Mouse (Mus musculus): ENCODE measurements at regions not wholly inside any gene's neighbourhood (a gene's known extent, or its start where the extent isn't known, plus 50 kb on each side); places are given as distances from the start of the nearest gene placed in this dataset.
"Not testable (repeated sequence)": the region's sequence is repeated elsewhere in the genome, so short reads cannot be mapped to it uniquely, and the experiment has no call there.

- no peak for DNase-seq
Observed at GRCm38 (mm10) chr19:35890191-35890590, 167.1 kb downstream of the Htr7 start.

DNA sequence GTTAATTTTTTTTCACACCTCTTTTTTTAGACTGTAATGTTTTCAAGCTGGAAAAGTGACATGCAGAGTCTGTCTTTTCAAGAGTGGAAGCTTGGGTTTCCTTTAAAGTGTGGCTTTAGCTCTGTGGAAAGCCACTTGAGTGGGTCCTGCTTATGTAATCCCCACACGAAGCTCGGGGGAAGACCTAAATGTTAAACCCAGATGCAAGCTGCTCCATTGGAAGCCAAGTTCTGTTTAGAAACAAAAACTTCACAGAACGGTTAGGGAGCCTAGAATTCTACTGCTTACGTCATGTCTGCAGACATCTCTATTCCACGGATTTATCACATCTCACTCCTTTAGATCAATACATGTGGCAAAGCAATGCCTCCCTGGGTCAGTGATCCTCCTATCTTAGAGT lies 171.0 kb downstream of the Htr7 start:
- DNase-seq = no peak

DNA sequence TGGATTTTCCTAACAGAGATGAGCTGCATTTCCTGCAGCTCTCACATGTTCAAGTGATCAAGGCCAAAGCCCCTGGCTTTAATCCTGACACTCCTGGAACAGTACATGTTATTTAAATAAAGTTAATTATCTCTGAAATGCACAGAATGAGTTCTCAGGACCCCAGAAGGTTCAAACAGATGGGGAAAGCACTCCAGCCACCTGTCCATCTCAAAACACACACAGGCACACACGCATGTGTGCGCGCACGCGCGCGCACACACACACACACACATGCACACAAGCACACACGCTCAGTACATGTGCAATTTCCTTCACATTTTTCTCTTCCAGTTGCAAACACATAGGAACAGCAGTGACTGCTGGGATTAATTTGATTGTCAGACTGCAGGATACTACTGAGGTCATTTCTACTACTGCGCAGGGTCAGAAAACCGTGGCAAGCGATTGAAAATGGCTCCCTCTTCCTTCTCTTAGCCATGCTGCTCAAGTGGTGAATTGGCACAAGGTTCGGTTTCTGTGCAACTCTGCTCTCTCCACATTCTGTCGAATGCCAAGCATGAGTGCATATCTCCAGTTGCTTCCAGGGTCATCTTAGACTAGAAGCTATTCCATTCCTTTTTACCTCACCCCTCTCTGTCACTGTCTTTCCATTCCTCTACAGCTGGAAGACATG lies 175.4 kb downstream of the Htr7 start:
- DNase-seq = no peak

DNA sequence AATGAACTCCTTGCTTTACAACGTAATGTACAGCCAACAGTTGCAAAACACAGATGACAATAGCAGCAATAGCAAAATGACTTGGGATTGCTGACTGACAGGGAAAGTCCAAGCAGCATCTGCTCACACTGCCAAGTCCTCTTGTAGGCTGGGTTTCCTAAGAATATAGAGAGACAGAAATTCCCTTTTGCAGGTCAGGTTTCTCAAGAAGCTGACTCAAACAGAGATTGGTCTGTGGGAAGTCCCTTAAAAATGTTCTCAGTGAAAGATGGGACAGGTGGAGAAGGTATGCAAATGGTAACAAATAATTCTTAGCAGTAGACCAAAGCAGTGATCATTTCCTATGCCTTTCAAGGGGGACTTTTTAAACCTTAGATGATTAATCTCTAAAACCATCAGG lies 181.8 kb downstream of the Htr7 start:
- no peak for DNase-seq

GRCm38 (mm10) chr19:35870720-35871119 lies 186.6 kb downstream of the Htr7 start:
- no peak for DNase-seq

GRCm38 (mm10) chr19:35868543-35868942 lies 188.8 kb downstream of the Htr7 start:
- no peak for DNase-seq

DNA sequence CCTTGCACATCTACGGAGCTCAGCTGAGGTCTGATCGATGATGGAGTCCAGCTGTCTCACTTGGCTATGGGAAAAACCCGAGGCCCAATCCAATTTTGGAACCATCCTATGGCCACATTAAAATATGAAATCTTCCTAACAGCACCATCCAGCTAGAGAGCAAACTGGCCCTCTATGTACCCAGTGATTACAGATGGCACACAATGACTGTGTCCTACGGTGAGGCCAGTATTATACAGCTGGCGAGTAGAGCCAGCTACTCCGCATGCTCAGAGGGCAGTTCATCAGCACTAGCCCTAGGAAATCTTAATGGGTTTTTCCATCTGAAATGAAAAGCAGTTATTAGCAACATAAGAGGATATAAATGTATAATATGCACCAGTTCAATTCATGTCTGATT lies 194.3 kb downstream of the Htr7 start:
- no peak for DNase-seq

DNA sequence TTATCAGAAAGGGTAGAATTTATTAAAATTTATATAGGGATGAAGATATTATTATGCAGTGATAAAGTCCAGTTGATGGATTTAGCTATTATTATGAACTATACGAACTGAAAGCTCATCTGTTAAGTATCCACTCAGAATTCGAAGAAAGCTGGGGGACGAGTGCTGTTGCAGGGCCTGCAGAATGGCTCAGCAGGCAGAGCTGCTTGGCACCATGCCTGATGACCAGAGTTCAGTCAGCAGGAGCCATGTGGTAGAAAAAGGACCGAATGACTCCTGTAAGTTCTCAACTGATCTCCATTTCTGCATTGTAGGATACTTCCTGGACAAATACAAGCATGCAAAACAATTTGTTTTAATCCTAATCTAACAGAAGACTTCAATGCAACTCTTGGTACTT lies 195.9 kb downstream of the Htr7 start:
- peak; percentile 2 to 5 for DNase-seq

DNA sequence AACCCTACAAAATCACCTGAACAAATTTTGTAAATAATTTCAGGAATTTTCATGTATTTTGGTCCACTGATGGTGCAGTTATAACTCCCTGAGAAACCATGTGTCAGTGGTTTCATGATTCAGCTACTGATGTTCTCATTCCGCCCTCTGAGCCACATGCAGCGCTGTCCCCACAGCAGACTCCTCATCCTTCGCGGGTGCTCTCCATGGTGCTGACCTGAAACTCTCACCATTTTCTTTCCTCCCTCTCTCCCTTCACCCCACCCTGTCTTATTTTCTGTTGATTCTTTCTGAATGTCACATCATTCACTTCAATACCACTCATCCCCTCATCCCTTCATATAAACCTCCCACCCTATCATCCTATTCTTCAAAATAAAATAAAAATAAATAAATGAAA lies 224.3 kb downstream of the Htr7 start:
- DNase-seq = no peak

- no peak for DNase-seq
Observed at GRCm38 (mm10) chr19:35826074-35826473, 231.2 kb downstream of the Htr7 start.

GRCm38 (mm10) chr19:35819626-35820025 lies 237.7 kb downstream of the Htr7 start:
- DNase-seq = no peak

- DNase-seq = no peak
Observed at GRCm38 (mm10) chr19:35794661-35795060, 262.6 kb downstream of the Htr7 start.

DNA sequence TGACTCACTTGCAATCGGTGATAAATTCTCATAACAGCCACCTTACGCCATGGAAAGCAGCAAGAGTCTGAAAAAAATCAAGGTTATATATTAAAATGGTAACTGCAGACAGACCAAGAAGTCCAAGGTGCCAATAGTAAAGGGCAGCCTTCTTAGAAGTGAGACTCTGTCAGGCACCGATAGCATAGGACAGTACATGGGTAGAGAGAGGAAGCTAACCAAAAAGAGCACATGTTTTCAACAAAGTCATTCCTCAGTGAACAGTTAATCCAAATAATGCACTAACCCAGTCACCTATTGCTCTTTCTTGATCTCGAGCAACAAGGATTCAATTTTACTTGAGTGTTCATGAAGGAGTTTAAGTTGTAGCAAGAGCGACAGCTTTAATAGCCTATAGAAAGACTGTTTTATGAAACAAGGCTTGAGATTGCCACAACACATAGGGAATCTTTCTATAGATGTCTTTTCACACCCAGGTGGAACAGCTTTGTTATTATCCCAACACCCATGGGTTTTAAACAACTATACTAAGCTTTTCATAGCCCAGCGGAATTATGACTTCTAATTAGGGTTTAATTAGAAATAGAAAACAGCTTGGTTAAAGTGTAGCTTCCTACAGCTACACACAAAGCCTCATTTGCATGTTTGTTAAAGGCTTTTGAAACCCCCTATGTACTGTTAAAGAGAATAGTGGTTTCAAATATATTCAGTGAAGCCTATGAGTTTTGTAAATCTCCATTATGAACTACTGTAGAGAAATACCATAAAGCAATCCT lies 269.9 kb downstream of the Htr7 start:
- no peak for DNase-seq

DNA sequence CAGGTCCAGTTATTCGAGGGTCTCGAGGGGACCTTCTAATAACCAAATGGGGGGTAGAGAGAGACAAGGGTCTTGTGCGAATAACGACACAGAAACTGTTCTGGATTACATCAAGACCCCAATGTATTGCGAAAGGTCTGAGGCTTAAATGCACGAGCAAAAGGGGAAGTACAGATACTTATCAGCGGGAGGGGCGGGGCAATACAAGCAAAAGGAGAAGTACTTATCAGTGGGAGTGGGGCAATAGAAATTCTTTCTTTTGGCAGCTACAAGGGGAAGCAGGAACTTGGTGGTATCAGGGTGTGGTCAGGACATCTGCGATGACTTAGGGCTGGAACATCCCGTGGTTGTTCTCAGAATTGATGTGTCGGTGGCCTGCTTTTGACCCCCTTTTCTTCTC lies 295.6 kb downstream of the Htr7 start:
- not testable (repeated sequence) for DNase-seq

GRCm38 (mm10) chr19:35759701-35760100 lies 297.6 kb downstream of the Htr7 start:
- no peak for DNase-seq

- no peak for DNase-seq
Observed at GRCm38 (mm10) chr19:35755494-35755893, 301.8 kb downstream of the Htr7 start.

GRCm38 (mm10) chr19:35735754-35736153 lies 321.6 kb downstream of the Htr7 start:
- DNase-seq = no peak

DNA sequence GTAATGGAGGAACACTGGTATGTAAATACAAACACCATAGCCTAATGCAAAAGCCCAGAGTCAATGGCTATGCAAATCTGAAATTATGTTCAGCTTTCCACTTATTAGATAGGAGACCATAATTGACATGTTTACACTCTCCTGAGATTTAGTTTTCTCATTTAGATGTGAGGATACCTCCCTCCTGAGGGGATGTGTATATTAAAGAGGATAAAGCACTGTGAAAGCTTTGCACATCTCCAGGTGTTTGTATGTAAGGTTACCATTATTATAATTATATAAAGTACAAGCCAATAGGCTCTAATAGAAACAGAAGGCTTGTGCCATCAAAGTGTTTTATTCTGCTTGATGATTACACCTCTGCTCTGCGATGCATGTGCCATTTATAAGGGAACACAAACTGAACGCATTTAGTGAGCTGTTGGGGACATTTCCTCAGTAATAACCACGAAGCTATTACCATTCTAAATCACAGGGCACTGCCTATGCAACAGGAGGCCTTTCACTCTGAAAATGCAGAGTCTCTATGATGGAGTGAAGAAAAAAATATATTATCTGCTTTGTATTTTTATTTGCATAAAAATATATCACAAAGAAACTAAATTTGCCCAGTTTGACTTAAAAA lies 328.8 kb downstream of the Htr7 start:
- DNase-seq = no peak
